Mouse (Mus musculus) neutrophil, adult 5-6 weeks (primary cell): ENCODE results near the gene Klhl31. TPM values are rescaled to one million over a fixed set of nuclear protein-coding genes. Genes with fewer than 3 reads are reported as not detected.
A peak's percentile ranks its signal among the peaks of the same experiment; 100 is the strongest.

Source experiments
- ATAC-seq: fragments of 151-379, 151-347 bp; 2 replicates; pipeline ENCODE4 v1.8.0; 2017; ENCODE audit warnings: mild to moderate bottlenecking, moderate TSS enrichment; ENCODE audit not compliant: insufficient number of reproducible peaks, poor library complexity, low FRiP score, severe bottlenecking; ENCODE audit errors: extremely low read depth
- total RNA-seq: library from RNA; stranded (forward); fragments of 200-1000 nt; gene quantifications from 2 replicates; pipeline ENCODE4 v1.2.3, GENCODE M21; 2017

The Klhl31 gene
- total RNA-seq, 1 experiment from 2014 or later, result not detected

DNA sequence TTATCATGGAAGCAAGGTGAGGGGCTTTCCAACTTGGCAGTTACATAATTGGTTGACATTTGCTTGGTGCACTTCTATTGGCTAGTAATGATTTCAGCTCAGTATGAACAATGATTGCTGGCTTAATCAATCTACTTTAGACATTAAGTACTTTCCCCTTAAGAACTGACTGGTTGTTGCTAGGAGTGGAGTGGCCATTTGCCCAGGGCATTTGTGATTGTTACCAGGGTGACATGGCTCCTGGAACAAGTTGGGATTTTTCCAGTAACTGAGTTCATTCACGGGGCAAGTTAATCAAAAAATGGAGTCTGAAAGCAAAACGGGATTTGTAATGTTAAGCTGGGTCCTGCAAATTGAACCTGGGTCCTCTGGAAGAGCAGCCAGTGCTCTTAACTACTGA, 15.8 kb upstream of the Klhl31 start:
- no peak for ATAC-seq

GRCm38 (mm10) chr9:77622874-77623273, 13.4 kb upstream of the Klhl31 start:
- ATAC-seq, result no peak

DNA sequence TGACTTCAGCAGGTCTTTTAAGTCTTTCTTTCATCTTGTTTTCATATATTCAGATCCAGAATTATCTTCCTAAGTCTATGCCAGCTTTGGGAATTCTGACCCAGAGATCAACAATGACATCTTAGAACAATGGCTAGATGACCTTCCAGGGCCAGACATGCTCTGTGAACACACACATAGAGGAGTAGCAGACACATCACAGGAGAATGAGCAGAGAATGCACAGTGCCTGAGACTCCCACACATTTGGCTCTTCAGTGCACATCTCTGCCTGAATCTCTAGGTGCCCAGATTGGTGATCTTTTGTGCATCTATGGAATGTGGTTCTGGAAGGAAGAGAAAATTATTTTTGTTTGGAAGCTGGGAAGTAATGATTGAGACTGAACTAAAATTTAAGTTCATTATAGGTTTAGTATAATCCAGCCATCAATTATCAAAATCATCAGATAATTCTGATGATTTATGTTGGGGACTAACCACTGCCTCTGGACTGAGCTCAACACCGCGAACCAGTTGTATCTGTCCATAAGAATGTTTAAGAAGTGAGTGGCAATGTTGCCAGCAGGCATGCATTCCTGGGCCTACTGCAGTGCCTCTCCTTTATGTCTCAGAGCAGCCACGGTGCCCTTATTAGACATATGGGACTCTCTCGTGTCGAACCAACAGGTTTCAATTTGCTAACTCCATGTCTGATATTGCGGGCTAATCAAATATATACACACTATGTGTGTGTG, 12.8 kb upstream of the Klhl31 start:
- ATAC-seq, result no peak

- no peak for ATAC-seq
Measured at GRCm38 (mm10) chr9:77624171-77624570, 12.1 kb upstream of the Klhl31 start.

DNA sequence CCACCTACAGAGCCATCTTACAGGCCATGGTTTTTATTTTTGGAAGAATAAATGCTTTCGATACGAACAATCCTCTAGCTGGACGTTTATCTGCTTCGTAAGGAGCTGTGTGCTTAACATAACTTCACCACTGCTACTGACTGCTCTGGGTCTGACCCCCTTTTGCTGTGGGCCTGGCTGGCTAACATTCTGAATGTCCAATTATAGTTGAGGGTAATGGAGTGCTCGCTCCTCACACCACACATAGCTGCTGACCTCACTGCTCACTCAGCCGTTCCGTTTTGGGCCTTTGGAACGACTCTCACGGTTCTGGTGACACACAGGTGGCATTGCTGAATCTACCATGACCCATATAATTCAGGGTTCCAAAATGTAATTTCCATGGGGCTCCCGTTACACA, 7.6 kb upstream of the Klhl31 start:
- no peak for ATAC-seq

DNA sequence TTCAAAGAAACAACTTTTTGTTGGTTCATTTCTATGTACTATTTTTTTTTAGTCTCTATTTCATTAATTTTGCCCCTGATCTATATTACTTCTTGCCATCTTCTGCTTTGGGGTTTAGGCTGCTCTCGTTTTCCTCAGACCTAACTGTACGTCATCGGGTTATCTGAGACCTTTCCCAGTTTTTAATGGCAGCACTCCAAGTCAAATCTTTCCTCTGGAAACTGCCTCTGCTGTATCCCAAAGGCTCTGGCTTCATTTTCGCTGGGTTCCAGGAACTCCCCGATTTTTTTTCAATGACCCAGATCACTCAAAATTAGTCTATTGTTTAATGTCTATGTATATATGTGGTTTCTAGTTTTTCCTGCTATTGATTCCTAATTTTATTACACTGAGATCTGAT, 6.6 kb upstream of the Klhl31 start:
- ATAC-seq, result no peak

DNA sequence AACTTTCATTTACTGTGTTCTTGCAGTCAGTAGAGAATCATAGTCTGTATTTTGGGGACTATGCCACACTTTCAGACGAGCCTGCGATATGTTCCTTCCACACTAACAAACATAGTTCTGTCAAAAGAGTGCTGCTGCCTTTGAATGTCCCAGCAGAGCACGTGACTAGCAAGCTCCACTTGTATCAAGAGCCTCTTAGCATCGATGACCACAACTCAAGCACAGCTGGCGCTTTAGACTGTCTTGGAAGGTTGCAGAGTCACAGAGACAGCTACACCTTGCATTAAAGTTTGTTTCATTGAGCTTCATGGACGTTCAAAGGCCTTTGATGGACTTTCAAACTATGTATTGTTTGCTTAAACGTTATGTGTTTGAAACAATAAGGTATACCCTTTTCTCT, 5.5 kb upstream of the Klhl31 start:
- no peak for ATAC-seq

- ATAC-seq, result no peak
Measured at GRCm38 (mm10) chr9:77632432-77632831, 3.9 kb upstream of the Klhl31 start.

GRCm38 (mm10) chr9:77636003-77636402, 297 bp upstream of the Klhl31 start:
- no peak for ATAC-seq

- no peak for ATAC-seq
Measured at GRCm38 (mm10) chr9:77637357-77637756, 1.1 kb downstream of the Klhl31 start.

DNA sequence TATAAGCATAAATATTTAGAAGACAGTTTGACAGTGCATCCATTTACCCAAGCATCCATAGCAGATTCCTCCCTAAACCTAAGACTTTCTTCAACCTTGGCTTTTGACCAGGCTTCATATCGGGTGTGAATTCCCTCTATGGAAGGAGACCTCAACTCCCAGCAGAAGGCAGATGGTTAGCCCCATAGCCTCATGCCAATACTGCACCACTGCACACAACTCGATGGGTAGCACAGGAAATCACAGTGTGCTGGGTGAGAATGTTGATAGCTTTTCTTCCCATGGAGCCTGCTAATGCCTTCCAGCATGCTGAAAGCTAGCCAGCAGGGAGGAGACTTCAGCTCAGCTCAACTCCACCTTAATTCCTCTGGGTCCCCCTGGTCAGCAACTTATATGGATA, 8.9 kb downstream of the Klhl31 start:
- ATAC-seq, result no peak

DNA sequence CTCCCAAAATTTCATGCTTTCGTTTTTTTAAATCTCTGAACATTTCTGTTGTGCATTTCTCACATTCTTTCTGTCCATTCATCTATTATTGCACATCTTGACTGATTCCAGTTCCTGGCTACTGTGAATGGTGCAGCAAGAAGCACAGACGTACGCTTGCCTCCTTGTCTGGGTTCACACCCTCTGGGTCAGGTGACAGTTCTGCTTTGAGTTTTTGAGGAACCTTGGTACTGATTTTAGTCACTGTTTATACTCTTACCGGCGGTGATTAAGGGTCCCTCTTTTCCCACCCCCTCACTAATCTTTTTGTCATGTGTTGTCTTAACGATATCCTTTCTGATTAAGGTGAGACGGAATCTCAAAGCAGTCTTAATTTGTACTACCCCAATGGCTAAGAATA, 15.5 kb downstream of the Klhl31 start:
- ATAC-seq, result no peak

GRCm38 (mm10) chr9:77653907-77654306, 17.6 kb downstream of the Klhl31 start:
- ATAC-seq, result no peak

GRCm38 (mm10) chr9:77655181-77655934, 19.1 kb downstream of the Klhl31 start:
- peak; percentile 27; the same call in 1 of the 2 replicates for ATAC-seq

- ATAC-seq, result peak; percentile 78
Measured at GRCm38 (mm10) chr9:77655935-77656288, 19.6 kb downstream of the Klhl31 start.

DNA sequence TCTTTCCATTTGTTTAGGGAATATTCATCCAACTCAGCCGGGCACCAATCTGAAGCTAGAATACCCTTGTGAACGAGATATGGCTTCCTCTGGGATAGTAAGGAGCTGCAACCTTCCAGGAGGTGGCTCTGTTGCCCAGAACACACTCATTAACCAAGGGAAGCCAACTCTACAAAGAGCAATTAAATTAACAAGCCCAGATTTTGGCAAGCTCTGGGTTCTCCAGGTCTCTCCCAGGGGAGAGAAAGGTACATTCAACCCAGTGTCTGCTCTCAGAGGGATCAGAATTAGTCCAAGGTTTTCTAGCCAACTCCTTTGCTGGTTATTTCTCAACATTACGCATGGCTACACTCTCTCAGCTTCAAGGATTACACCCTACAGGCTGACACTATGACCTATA, 26.6 kb downstream of the Klhl31 start:
- ATAC-seq, result no peak

DNA sequence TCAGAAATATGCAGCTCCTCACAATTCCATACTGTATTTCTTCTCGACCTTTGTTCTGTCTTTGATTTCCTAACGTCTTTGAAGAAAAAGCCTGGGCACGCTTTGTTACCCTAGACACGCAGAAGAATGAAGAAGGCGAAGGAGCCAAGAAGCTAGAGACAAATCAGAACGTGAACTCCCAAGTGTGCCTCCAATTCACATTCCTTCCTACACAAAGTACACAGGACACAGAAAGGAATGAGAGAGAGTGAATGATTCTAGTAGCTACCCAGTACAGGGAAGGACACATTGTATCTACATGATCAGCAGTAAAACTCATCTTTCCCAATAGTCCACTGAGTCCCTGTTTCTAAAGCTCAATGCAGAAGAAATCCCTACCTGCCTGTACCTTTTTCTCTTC, 33.8 kb downstream of the Klhl31 start:
- ATAC-seq, result no peak

DNA sequence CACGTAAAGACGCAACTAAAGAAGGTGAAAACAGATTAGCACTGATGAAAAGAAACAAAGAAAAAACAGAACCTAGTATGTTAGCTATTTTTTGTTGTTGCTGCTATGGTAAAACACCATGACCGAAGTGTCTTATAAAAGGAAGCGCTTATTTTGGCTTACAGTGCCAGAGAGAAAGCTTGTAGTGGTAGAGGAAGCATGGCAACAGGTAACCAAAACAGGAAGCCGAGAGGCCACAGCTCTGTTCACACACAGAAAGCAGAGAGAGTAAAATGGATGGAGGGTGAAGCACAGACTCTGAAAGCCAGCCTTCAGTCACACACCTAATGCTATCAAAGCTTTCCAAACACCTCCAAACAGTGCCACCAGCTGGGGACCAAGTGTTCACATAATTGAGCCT, 34.7 kb downstream of the Klhl31 start:
- ATAC-seq, result peak; percentile 33; the same call in 1 of the 2 replicates

- ATAC-seq, result no peak
Measured at GRCm38 (mm10) chr9:77673218-77673617, 36.9 kb downstream of the Klhl31 start.

- no peak for ATAC-seq
Measured at GRCm38 (mm10) chr9:77673986-77674385, 37.7 kb downstream of the Klhl31 start.

- ATAC-seq, result no peak
Measured at GRCm38 (mm10) chr9:77684938-77685337, 48.6 kb downstream of the Klhl31 start.
